ENCODE assay signal across 8 mouse cellular contexts in genomic region chr1:150535770-150536534, GRCm38 (mm10).
DNase-seq lines count a peak whose midpoint lies in the region; ATAC-seq and TF ChIP-seq lines count a peak whose summit lies in the region.

No protein-coding gene starts in this region.

- no peaks in the 10 kb centered on the region for H3K9me3 ChIP-seq in lung, embryonic 14.5 days (ENCODE audit: low read depth, low read length)
- H3K9me3 ChIP-seq in limb, embryonic 11.5 days (ENCODE audit: control insufficient read depth, low read length), result no peaks in the 10 kb centered on the region
- H3K9me3 ChIP-seq in neural tube, embryonic 15.5 days (replicated peaks), result no peaks in the 10 kb centered on the region

- WGBS in lung, embryonic 14.5 days, result 22% methylated on average over 16 of the region's 16 CpGs
- WGBS in lung, adult 2 months, result 34% methylated on average over 16 of the region's 16 CpGs
- 36% methylated on average over 16 of the region's 16 CpGs for WGBS in limb, embryonic 11.5 days
- WGBS in neural tube, embryonic 15.5 days, result 22% methylated on average over 16 of the region's 16 CpGs

- H3K9ac ChIP-seq in lung, embryonic 14.5 days, result no peak overlapping the region
- H3K9ac ChIP-seq in limb, embryonic 11.5 days (ENCODE audit: low read length), result no peak overlapping the region
- H3K9ac ChIP-seq in neural tube, embryonic 15.5 days (replicated peaks), result no peak overlapping the region

- no peaks in the 10 kb centered on the region for H3K36me3 ChIP-seq in lung, embryonic 14.5 days (ENCODE audit: insufficient read depth)
- no peaks in the 10 kb centered on the region for H3K36me3 ChIP-seq in limb, embryonic 11.5 days (ENCODE audit: control insufficient read depth, insufficient read depth, low read length)
- H3K36me3 ChIP-seq in neural tube, embryonic 15.5 days, result no peaks in the 10 kb centered on the region

- H3K4me1 ChIP-seq in lung, embryonic 14.5 days (ENCODE audit: insufficient read depth), result peaks cover 5% of the 10 kb centered on the region; the same call in 1 of the 2 replicates
- H3K4me1 ChIP-seq in lung, adult 2 months (ENCODE audit: control insufficient read depth, insufficient read depth, low read length), result no peaks in the 10 kb centered on the region; the same call in 1 of the 2 replicates
- peaks cover 18% of the 10 kb centered on the region; the same call in 1 of the 2 replicates for H3K4me1 ChIP-seq in limb, embryonic 11.5 days (ENCODE audit: control insufficient read depth, insufficient read depth, low read length)
- peaks cover 11% of the 10 kb centered on the region for H3K4me1 ChIP-seq in neural tube, embryonic 15.5 days

- ATAC-seq in lung, embryonic 14.5 days (ENCODE audit: insufficient read depth), result peak; percentile 64
- peak; percentile 46 for ATAC-seq in limb, embryonic 11.5 days (ENCODE audit: insufficient number of reproducible peaks, low FRiP score, low TSS enrichment, low read depth)
- ATAC-seq in neural tube, embryonic 15.5 days (ENCODE audit: low FRiP score), result peak; percentile 76

- no peak for TF ChIP-seq CTCF in lung, embryonic 14.5 days (IDR thresholded peaks at IDR 0.05; ENCODE audit: low read depth)
- no peak for TF ChIP-seq CTCF in lung, adult 2 months (IDR thresholded peaks at IDR 0.05; ENCODE audit: insufficient read depth, low read length)

- no peak for TF ChIP-seq POLR2A in lung, adult 2 months (IDR thresholded peaks at IDR 0.05; ENCODE audit: borderline replicate concordance, extremely low read depth, low read depth, low read length)

- intact Hi-C loops in heart, postnatal 10 days (cut with DNase I), result no loop called here

- DNase-seq in lung, embryonic 14.5 days, result peak; percentile 67
- DNase-seq in lung, adult 2 months, result no peak
- DNase-seq in heart, postnatal 10 days, result peak; percentile 19 to 23
- peak; percentile 58 for DNase-seq in limb, embryonic 11.5 days (ENCODE audit: low spot score)
- no peak for DNase-seq in thymus, postnatal 4 days
- DNase-seq in spleen, postnatal 10 days (ENCODE audit: low spot score in 2 of 2), result no peak
- no peak for DNase-seq in layer of hippocampus, postnatal 10 days (ENCODE audit: low spot score in 2 of 2)

- H3K4me3 ChIP-seq in lung, embryonic 14.5 days (ENCODE audit: low read depth, low read length), result no peak overlapping the region
- H3K4me3 ChIP-seq in lung, adult 2 months (replicated peaks; ENCODE audit: extremely low read depth, low read depth, low read length), result no peak overlapping the region
- H3K4me3 ChIP-seq in limb, embryonic 11.5 days (ENCODE audit: low read depth, low read length), result no peak overlapping the region
- no peak overlapping the region for H3K4me3 ChIP-seq in neural tube, embryonic 15.5 days (replicated peaks)

- peak overlapping the region; percentile 48; the same call in 1 of the 2 replicates for H3K4me2 ChIP-seq in lung, embryonic 14.5 days
- H3K4me2 ChIP-seq in limb, embryonic 11.5 days (ENCODE audit: low read depth, severe bottlenecking), result no peak overlapping the region
- H3K4me2 ChIP-seq in neural tube, embryonic 15.5 days, result peak overlapping the region; percentile 39

- H3K27ac ChIP-seq in lung, embryonic 14.5 days (ENCODE audit: low read depth), result peak overlapping the region; percentile 54; the same call in 1 of the 2 replicates
- peak overlapping the region; percentile 81 for H3K27ac ChIP-seq in limb, embryonic 11.5 days (replicated peaks; ENCODE audit: low read depth, low read length)
- H3K27ac ChIP-seq in neural tube, embryonic 15.5 days (replicated peaks), result peak overlapping the region; percentile 67

- H3K27me3 ChIP-seq in lung, embryonic 14.5 days (ENCODE audit: insufficient read depth, low read length), result no peaks in the 10 kb centered on the region
- no peaks in the 10 kb centered on the region for H3K27me3 ChIP-seq in limb, embryonic 11.5 days (ENCODE audit: control insufficient read depth, insufficient read depth, low read length)
- H3K27me3 ChIP-seq in neural tube, embryonic 15.5 days (replicated peaks), result no peaks in the 10 kb centered on the region

Comparison
In these comparisons a context has a peak if more than half of its experiments do, and no peak if none do; other contexts are left out.
1. DNase-seq: peak in lung, embryonic 14.5 days (single experiment), heart, postnatal 10 days (2 of 2) and limb, embryonic 11.5 days (single experiment); none in lung, adult 2 months (single experiment), thymus, postnatal 4 days (single experiment), spleen, postnatal 10 days (0 of 2) and layer of hippocampus, postnatal 10 days (0 of 2).
2. Peak in every context shown above with its lines, with median percentiles within 50 percentile points of each other: ATAC-seq and H3K27ac ChIP-seq.